Mouse (Mus musculus) lung, postnatal 0 days (tissue): ENCODE data around the gene Srrm2. TPM values are rescaled to one million over a fixed set of nuclear protein-coding genes. Genes with fewer than 3 reads are reported as not detected.

Experiments
- ATAC-seq: fragments of 200-750 bp; cut with Nextera tagmentation; 2 replicates; pipeline ENCODE4 v1.8.0; 2017; ENCODE audit warnings: moderate library complexity
- DNase-seq: peaks from one replicate; pipeline ENCODE4 v3.0.0-alpha.2; 2016; ENCODE audit warnings: low spot score
- H3K27ac ChIP-seq: fragments of 300-500 bp; sonication (generic); 2 replicates; pipeline ENCODE4 v1.5.1; 2014; ENCODE audit warnings: antibody characterized with exemption, mild to moderate bottlenecking, low read length, mixed read lengths
- H3K27me3 ChIP-seq: fragments of 300-500 bp; sonication (generic); replicated peaks from 2 replicates; pipeline ENCODE4 v1.6.1; 2014; ENCODE audit warnings: low read length, mixed read lengths; ENCODE audit not compliant: insufficient read depth
- H3K36me3 ChIP-seq: fragments of 300-500 bp; sonication (generic); 2 replicates; pipeline ENCODE4 v1.6.1; 2014; ENCODE audit warnings: low read length, mixed read lengths; ENCODE audit not compliant: insufficient read depth
- H3K4me1 ChIP-seq: fragments of 300-500 bp; sonication (generic); 2 replicates; pipeline ENCODE4 v1.6.1; 2014; ENCODE audit warnings: antibody characterized with exemption, low read depth, low read length, mixed read lengths; ENCODE audit not compliant: insufficient read depth
- H3K4me2 ChIP-seq: fragments of 300-500 bp; sonication (generic); replicated peaks from 2 replicates; pipeline ENCODE4 v1.6.1; 2014; ENCODE audit warnings: low read depth, mild to moderate bottlenecking, low read length, moderate library complexity, mixed read lengths
- H3K4me3 ChIP-seq: fragments of 300-500 bp; sonication (generic); 2 replicates; pipeline ENCODE4 v1.5.1; 2014; ENCODE audit warnings: low read depth, low read length
- H3K9ac ChIP-seq: fragments of 300-500 bp; sonication (generic); replicated peaks from 2 replicates; pipeline ENCODE4 v1.6.1; 2014; ENCODE audit warnings: low read depth, mild to moderate bottlenecking
- H3K9me3 ChIP-seq: fragments of 300-500 bp; sonication (generic); 2 replicates; pipeline ENCODE4 v1.6.1; 2016; ENCODE audit warnings: low read length, mixed read lengths
- CTCF ChIP-seq: IDR thresholded peaks from 2 replicates; pipeline ENCODE4 v1.5.1; 2016; ENCODE audit warnings: antibody characterized with exemption, mild to moderate bottlenecking
- EP300 ChIP-seq: IDR thresholded peaks from 2 replicates; pipeline ENCODE4 v1.6.1; 2016; ENCODE audit warnings: antibody characterized with exemption, mild to moderate bottlenecking, control low read depth
- WGBS: fragments of 180-500 bp; shearing (Covaris S2); extraction: QIAGEN DNeasy Blood & Tissue Kit; methylation state at CpG from one replicate; pipeline ENCODE4 v1.1.7; 2014; 5-methylcytosine and 5-hydroxymethylcytosine counted together
- polyA plus RNA-seq: library from polyadenylated mRNA; unstranded; fragments of >200 nt; fragmentation: Nextera tagmentation; extraction: Ambion mirVana; gene quantifications from 2 replicates; pipeline ENCODE4 v1.2.1, GENCODE M21; 2015

Srrm2 gene
- polyA plus RNA-seq, 1 experiment from 2014 or later = 284 TPM

DNA sequence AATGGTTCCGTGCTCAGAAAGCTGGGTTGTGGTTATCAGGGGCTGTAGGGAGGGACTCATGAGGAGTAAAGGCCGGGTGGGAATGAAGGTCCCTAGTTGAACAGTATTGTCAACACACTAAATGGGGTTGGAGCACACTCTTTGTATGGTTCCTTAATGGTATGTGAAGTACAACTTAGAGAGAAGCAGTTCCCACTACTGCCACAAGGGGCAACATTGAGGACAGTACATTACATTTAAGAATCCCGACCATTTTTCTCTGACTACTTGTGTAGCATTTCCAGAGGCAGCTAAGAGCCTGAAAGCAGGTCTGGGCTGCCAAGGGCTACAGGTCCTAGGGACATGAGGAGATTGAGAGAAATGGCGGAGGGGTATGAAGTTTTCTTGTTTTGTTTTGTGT is 50.8 kb downstream of the Srrm2 start:
- H3K4me3 ChIP-seq = no peak overlapping the region
- H3K4me1 ChIP-seq = no peaks in the 10 kb centered on the region
- no peaks in the 10 kb centered on the region for H3K36me3 ChIP-seq
- peak; percentile 49 for ATAC-seq
- H3K27ac ChIP-seq = no peak overlapping the region
- H3K9me3 ChIP-seq = no peaks in the 10 kb centered on the region
- DNase-seq = peak; percentile 84
- 32% methylated on average over 4 of the region's 4 CpGs for WGBS
- TF ChIP-seq CTCF = peak; percentile 87
- no peak for TF ChIP-seq EP300
- no peaks in the 10 kb centered on the region for H3K27me3 ChIP-seq
- H3K9ac ChIP-seq = no peak overlapping the region
- no peak overlapping the region for H3K4me2 ChIP-seq

DNA sequence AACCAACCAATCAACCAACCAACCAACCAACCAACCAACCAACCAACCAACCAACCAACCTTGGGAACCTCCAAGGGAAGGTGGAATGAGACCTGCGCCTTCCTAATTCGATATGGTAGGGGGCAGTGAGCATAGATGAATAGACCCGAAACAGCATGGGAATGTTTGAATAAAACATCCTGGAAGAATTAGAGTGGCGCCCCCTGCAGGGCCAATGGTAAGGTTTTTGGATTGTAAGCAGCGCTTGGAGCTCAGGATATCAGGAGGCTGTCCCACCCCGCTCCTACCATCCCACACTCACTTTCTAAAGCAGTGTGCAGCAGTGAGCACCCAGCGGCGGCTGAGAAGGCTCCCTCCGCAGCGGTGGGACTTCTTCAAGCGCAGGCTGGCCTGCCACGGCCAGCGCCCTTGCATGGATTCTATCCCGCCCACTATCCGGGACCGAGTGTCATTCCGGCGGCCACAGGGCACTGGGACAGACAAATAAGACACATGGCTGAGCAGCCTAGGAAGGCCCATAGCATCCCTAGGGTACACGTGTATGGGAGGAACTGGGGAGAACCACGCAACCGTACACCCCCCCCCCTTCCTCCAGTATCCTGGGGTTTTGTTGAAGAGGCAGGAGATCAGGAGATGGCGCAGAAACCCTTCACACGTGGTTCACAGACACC is 52.9 kb downstream of the Srrm2 start:
- no peak; the same call in 1 of the 2 replicates for ATAC-seq

GRCm38 (mm10) chr17:23843812-23844273 is 53.5 kb downstream of the Srrm2 start, which contains the start of the genes Prss32 and Prss41:
Gene Prss32, plus strand, starts transcription at chr17:23843855.
Gene Prss41, minus strand, starts transcription at chr17:23844172.
- Histone ChIP-seq H3K4me2 (peak within 1 kb of the TSS; percentile 12; the same call in 1 of the 2 replicates), H3K27ac (no peak within 1 kb of the TSS), H3K4me3 (no peak within 1 kb of the TSS), H3K4me1 (no peaks in the 10 kb centered on the region), H3K9me3 (no peaks in the 10 kb centered on the region), H3K9ac (no peak within 1 kb of the TSS), H3K36me3 (no peaks in the 10 kb centered on the region), H3K27me3 (no peaks in the 10 kb centered on the region)
- peak; percentile 40 for DNase-seq
- ATAC-seq = peak; percentile 66
- TF ChIP-seq EP300 = no peak
- peak; percentile 74 for TF ChIP-seq CTCF
- WGBS = 15% methylated on average over 19 of the region's 19 CpGs

More for the DNA sequence above, 52.9 kb downstream of the Srrm2 start:
- H3K4me3 ChIP-seq = no peak overlapping the region
- no peak overlapping the region for H3K27ac ChIP-seq
- no peak for DNase-seq
- 53% methylated on average over 23 of the region's 23 CpGs for WGBS
- no peak for TF ChIP-seq EP300
- peak; percentile 37 for TF ChIP-seq CTCF
- no peaks in the 10 kb centered on the region for H3K9me3 ChIP-seq
- no peaks in the 10 kb centered on the region for H3K36me3 ChIP-seq
- no peak overlapping the region for H3K9ac ChIP-seq
- H3K27me3 ChIP-seq = no peaks in the 10 kb centered on the region
- no peaks in the 10 kb centered on the region for H3K4me1 ChIP-seq
- H3K4me2 ChIP-seq = no peak overlapping the region

- 61% methylated on average over 2 of the region's 2 CpGs for WGBS
These were observed 59.7 kb downstream of the Srrm2 start for GRCm38 (mm10) chr17:23850028-23850427.

GRCm38 (mm10) chr17:23850853-23851749 is 60.8 kb downstream of the Srrm2 start:
- TF ChIP-seq EP300 (no peak), CTCF (peak; percentile 85)
- Histone ChIP-seq H3K4me3 (no peak overlapping the region), H3K27ac (no peak overlapping the region), H3K9me3 (no peaks in the 10 kb centered on the region), H3K36me3 (no peaks in the 10 kb centered on the region), H3K27me3 (no peaks in the 10 kb centered on the region), H3K4me1 (no peaks in the 10 kb centered on the region), H3K9ac (no peak overlapping the region), H3K4me2 (no peak overlapping the region)
- DNase-seq (peak; percentile 78), ATAC-seq (peak; percentile 71)
- WGBS = 41% methylated on average over 18 of the region's 19 CpGs

More at GRCm38 (mm10) chr17:23850028-23850427, 59.7 kb downstream of the Srrm2 start:
- no peak for DNase-seq
- H3K4me1 ChIP-seq = no peaks in the 10 kb centered on the region
- no peaks in the 10 kb centered on the region for H3K27me3 ChIP-seq
- no peak overlapping the region for H3K9ac ChIP-seq
- no peak overlapping the region for H3K4me3 ChIP-seq
- no peaks in the 10 kb centered on the region for H3K36me3 ChIP-seq
- H3K4me2 ChIP-seq = no peak overlapping the region
- H3K27ac ChIP-seq = no peak overlapping the region
- no peak for TF ChIP-seq EP300
- peak; percentile 40 for TF ChIP-seq CTCF
- no peaks in the 10 kb centered on the region for H3K9me3 ChIP-seq
- no peak for ATAC-seq

DNA sequence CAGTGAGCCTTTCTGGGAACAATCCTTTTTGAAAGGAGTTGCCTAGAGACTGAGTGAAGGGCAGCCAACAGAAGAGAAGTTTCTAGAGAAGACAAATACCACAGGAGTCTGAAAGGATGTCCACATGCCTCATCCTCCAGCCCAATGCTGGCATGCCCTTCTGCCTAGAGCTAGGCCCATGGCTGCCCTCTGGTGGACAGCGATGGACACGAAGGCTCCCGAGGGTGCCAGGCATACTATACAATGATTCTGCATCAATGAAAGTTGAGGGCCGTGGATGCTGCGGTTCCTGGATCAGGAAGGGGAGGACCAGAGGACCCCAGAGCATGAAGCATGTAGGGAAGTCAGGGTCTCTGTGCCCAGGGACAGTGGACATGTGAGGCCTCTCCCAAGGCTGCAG is 63.0 kb downstream of the Srrm2 start:
- ATAC-seq = peak; percentile 46; the same call in 1 of the 2 replicates
- peak; percentile 47 for DNase-seq

More for the DNA sequence above, 63.0 kb downstream of the Srrm2 start:
- Histone ChIP-seq H3K9ac (no peak overlapping the region), H3K36me3 (no peaks in the 10 kb centered on the region), H3K27me3 (no peaks in the 10 kb centered on the region), H3K4me1 (no peaks in the 10 kb centered on the region), H3K4me2 (no peak overlapping the region), H3K9me3 (no peaks in the 10 kb centered on the region), H3K4me3 (no peak overlapping the region), H3K27ac (no peak overlapping the region)
- WGBS = 27% methylated on average over 5 of the region's 5 CpGs
- no peak for TF ChIP-seq EP300
- TF ChIP-seq CTCF = peak; percentile 75
